Mouse (Mus musculus) embryonic facial prominence, embryonic 13.5 days (tissue): Measurements from ENCODE around the gene Gpr27. TPM values are rescaled to one million over a fixed set of nuclear protein-coding genes. Genes with fewer than 3 reads are reported as not detected.
A peak's percentile ranks its signal among the peaks of the same experiment; 100 is the strongest.

Experiments used
- ATAC-seq: fragments of 200-750 bp; cut with Nextera tagmentation; 2 replicates; pipeline ENCODE4 v1.8.0; 2017; ENCODE audit warnings: low read depth; ENCODE audit not compliant: insufficient number of reproducible peaks, insufficient read depth, low FRiP score, low TSS enrichment
- H3K27ac ChIP-seq: fragments of 300-500 bp; sonication (generic); 2 replicates; pipeline ENCODE4 v1.5.1; 2015; ENCODE audit warnings: moderate library complexity, mild to moderate bottlenecking, inconsistent platforms
- H3K27me3 ChIP-seq: fragments of 300-500 bp; sonication (generic); 2 replicates; pipeline ENCODE4 v1.6.1; 2015; ENCODE audit warnings: mild to moderate bottlenecking, inconsistent platforms
- H3K36me3 ChIP-seq: fragments of 300-500 bp; sonication (generic); 2 replicates; pipeline ENCODE4 v1.6.1; 2015; ENCODE audit warnings: mild to moderate bottlenecking, inconsistent platforms
- H3K4me1 ChIP-seq: fragments of 300-500 bp; sonication (generic); 2 replicates; pipeline ENCODE4 v1.6.1; 2015; ENCODE audit warnings: inconsistent platforms
- H3K4me2 ChIP-seq: fragments of 300-500 bp; sonication (generic); 2 replicates; pipeline ENCODE4 v1.6.1; 2015; ENCODE audit warnings: moderate library complexity, mild to moderate bottlenecking, inconsistent platforms
- H3K4me3 ChIP-seq: fragments of 300-500 bp; sonication (generic); 2 replicates; pipeline ENCODE4 v1.5.1; 2015; ENCODE audit warnings: mild to moderate bottlenecking, inconsistent platforms
- H3K9ac ChIP-seq: fragments of 300-500 bp; sonication (generic); 2 replicates; pipeline ENCODE4 v1.6.1; 2015; ENCODE audit warnings: mild to moderate bottlenecking, inconsistent platforms
- H3K9me3 ChIP-seq: fragments of 300-500 bp; sonication (generic); 2 replicates; pipeline ENCODE4 v1.6.1; 2016; ENCODE audit warnings: inconsistent platforms
- WGBS: fragments of 180-500 bp; shearing (Covaris S2); methylation state at CpG from one replicate; pipeline ENCODE4 v1.1.7; 2015; ENCODE audit warnings: mixed read lengths; 5-methylcytosine and 5-hydroxymethylcytosine counted together
- polyA plus RNA-seq: library from polyadenylated mRNA; unstranded; fragments of >200 nt; fragmentation: Nextera tagmentation; extraction: Ambion mirVana; gene quantifications from 2 replicates; pipeline ENCODE4 v1.2.1, GENCODE M21; 2015

Gene Gpr27
- polyA plus RNA-seq, 1 experiment from 2014 or later: 4.0 TPM

GRCm38 (mm10) chr6:99663232-99663631 lies 29.2 kb upstream of the Gpr27 start:
- Histone ChIP-seq H3K4me1 (peaks cover 25% of the 10 kb centered on the region), H3K27me3 (no peaks in the 10 kb centered on the region), H3K4me2 (no peak overlapping the region), H3K36me3 (no peaks in the 10 kb centered on the region), H3K9me3 (no peaks in the 10 kb centered on the region), H3K27ac (no peak overlapping the region), H3K9ac (no peak overlapping the region), H3K4me3 (no peak overlapping the region)
- WGBS: 74% methylated on average over 8 of the region's 8 CpGs
- ATAC-seq: no peak

- Histone ChIP-seq H3K4me1 (peaks cover 28% of the 10 kb centered on the region), H3K9me3 (no peaks in the 10 kb centered on the region), H3K4me3 (peak overlapping the region; percentile 81), H3K4me2 (peak overlapping the region; percentile 92), H3K27ac (no peak overlapping the region), H3K9ac (peak overlapping the region; percentile 91), H3K36me3 (no peaks in the 10 kb centered on the region), H3K27me3 (no peaks in the 10 kb centered on the region)
- ATAC-seq: no peak
- WGBS: 25% methylated on average over 16 of the region's 16 CpGs
Observed at GRCm38 (mm10) chr6:99665457-99666317, 26.8 kb upstream of the Gpr27 start.

GRCm38 (mm10) chr6:99666318-99667171 lies 25.9 kb upstream of the Gpr27 start, which contains the start of the genes Eif4e3 and Gm20696:
TSS of gene Eif4e3 (minus strand) at chr6:99666771.
TSS of gene Gm20696 (minus strand) at chr6:99666797.
- Histone ChIP-seq H3K9me3 (no peaks in the 10 kb centered on the region), H3K27ac (peak within 1 kb of the TSS; percentile 41; the same call in 1 of the 2 replicates), H3K36me3 (no peaks in the 10 kb centered on the region), H3K27me3 (no peaks in the 10 kb centered on the region), H3K4me2 (peak within 1 kb of the TSS; percentile 92), H3K9ac (peak within 1 kb of the TSS; percentile 91), H3K4me3 (peak within 1 kb of the TSS; percentile 81), H3K4me1 (peaks cover 28% of the 10 kb centered on the region)
- peak; percentile 64 for ATAC-seq
- 1% methylated on average over 68 of the region's 75 CpGs for WGBS

GRCm38 (mm10) chr6:99667290-99667689 lies 25.2 kb upstream of the Gpr27 start:
- Histone ChIP-seq H3K4me3 (peak overlapping the region; percentile 81), H3K4me1 (peaks cover 28% of the 10 kb centered on the region), H3K9ac (peak overlapping the region; percentile 91), H3K9me3 (no peaks in the 10 kb centered on the region), H3K27me3 (no peaks in the 10 kb centered on the region), H3K36me3 (no peaks in the 10 kb centered on the region), H3K27ac (peak overlapping the region; percentile 41; the same call in 1 of the 2 replicates), H3K4me2 (peak overlapping the region; percentile 92)
- 14% methylated on average over 8 of the region's 8 CpGs for WGBS
- no peak for ATAC-seq

- peaks cover 24% of the 10 kb centered on the region for H3K4me1 ChIP-seq
- ATAC-seq: no peak
- no peaks in the 10 kb centered on the region for H3K9me3 ChIP-seq
- H3K36me3 ChIP-seq: no peaks in the 10 kb centered on the region
- no peak overlapping the region for H3K27ac ChIP-seq
- no peaks in the 10 kb centered on the region for H3K27me3 ChIP-seq
- H3K4me3 ChIP-seq: no peak overlapping the region
- no peak overlapping the region for H3K9ac ChIP-seq
- WGBS: 34% methylated on average over 5 of the region's 5 CpGs
- no peak overlapping the region for H3K4me2 ChIP-seq
Observed at GRCm38 (mm10) chr6:99669481-99670325, 22.8 kb upstream of the Gpr27 start.

GRCm38 (mm10) chr6:99670481-99671119 lies 21.9 kb upstream of the Gpr27 start:
- H3K4me3 ChIP-seq: no peak overlapping the region
- H3K4me1 ChIP-seq: peaks cover 24% of the 10 kb centered on the region
- no peak overlapping the region for H3K27ac ChIP-seq
- no peaks in the 10 kb centered on the region for H3K9me3 ChIP-seq
- WGBS: 81% methylated on average over 7 of the region's 7 CpGs
- no peak for ATAC-seq
- H3K4me2 ChIP-seq: no peak overlapping the region
- no peaks in the 10 kb centered on the region for H3K36me3 ChIP-seq
- no peak overlapping the region for H3K9ac ChIP-seq
- H3K27me3 ChIP-seq: no peaks in the 10 kb centered on the region

- no peak overlapping the region for H3K9ac ChIP-seq
- H3K9me3 ChIP-seq: no peaks in the 10 kb centered on the region
- no peak overlapping the region for H3K4me3 ChIP-seq
- no peaks in the 10 kb centered on the region for H3K27me3 ChIP-seq
- 51% methylated on average over 3 of the region's 3 CpGs for WGBS
- ATAC-seq: no peak
- no peaks in the 10 kb centered on the region for H3K36me3 ChIP-seq
- peaks cover 23% of the 10 kb centered on the region for H3K4me1 ChIP-seq
- no peak overlapping the region for H3K4me2 ChIP-seq
- no peak overlapping the region for H3K27ac ChIP-seq
Observed at GRCm38 (mm10) chr6:99671768-99672167, 20.7 kb upstream of the Gpr27 start.

- H3K9me3 ChIP-seq: no peaks in the 10 kb centered on the region
- no peak overlapping the region for H3K27ac ChIP-seq
- no peaks in the 10 kb centered on the region for H3K36me3 ChIP-seq
- WGBS: 72% methylated on average over 4 of the region's 4 CpGs
- no peaks in the 10 kb centered on the region for H3K27me3 ChIP-seq
- ATAC-seq: no peak
- H3K4me2 ChIP-seq: no peak overlapping the region
- no peak overlapping the region for H3K4me3 ChIP-seq
- H3K4me1 ChIP-seq: peaks cover 10% of the 10 kb centered on the region; the same call in 1 of the 2 replicates
- H3K9ac ChIP-seq: no peak overlapping the region
Observed at GRCm38 (mm10) chr6:99674482-99674881, 18.0 kb upstream of the Gpr27 start.

GRCm38 (mm10) chr6:99677325-99677724 lies 15.2 kb upstream of the Gpr27 start:
- H3K36me3 ChIP-seq: no peaks in the 10 kb centered on the region
- no peak overlapping the region for H3K4me3 ChIP-seq
- H3K4me2 ChIP-seq: no peak overlapping the region
- no peak for ATAC-seq
- H3K9ac ChIP-seq: no peak overlapping the region
- H3K27ac ChIP-seq: no peak overlapping the region
- no peaks in the 10 kb centered on the region for H3K9me3 ChIP-seq
- WGBS: 86% methylated on average over 8 of the region's 8 CpGs
- no peaks in the 10 kb centered on the region for H3K4me1 ChIP-seq
- H3K27me3 ChIP-seq: no peaks in the 10 kb centered on the region

GRCm38 (mm10) chr6:99678108-99678507 lies 14.4 kb upstream of the Gpr27 start:
- no peaks in the 10 kb centered on the region for H3K36me3 ChIP-seq
- H3K4me2 ChIP-seq: no peak overlapping the region
- H3K9me3 ChIP-seq: no peaks in the 10 kb centered on the region
- ATAC-seq: no peak
- no peak overlapping the region for H3K4me3 ChIP-seq
- H3K27me3 ChIP-seq: no peaks in the 10 kb centered on the region
- H3K4me1 ChIP-seq: no peaks in the 10 kb centered on the region
- no peak overlapping the region for H3K27ac ChIP-seq
- no peak overlapping the region for H3K9ac ChIP-seq
- 85% methylated on average over 11 of the region's 11 CpGs for WGBS
